Mouse (Mus musculus) stomach, postnatal 0 days (tissue): ENCODE data around the gene Serpinb1b.

Experiments
- CTCF ChIP-seq: IDR thresholded peaks from 2 replicates; pipeline ENCODE4 v1.5.1; 2016; ENCODE audit warnings: antibody characterized with exemption, low read depth, mild to moderate bottlenecking, moderate library complexity
- EP300 ChIP-seq: optimal IDR thresholded peaks from 2 replicates; pipeline ENCODE3; 2016; ENCODE audit warnings: antibody characterized with exemption

GRCm38 (mm10) chr13:33079391-33079790 lies 1.0 kb downstream of the Serpinb1b start:
- peak; percentile 77 for TF ChIP-seq CTCF
- TF ChIP-seq EP300, result no peak
